In the genomic region with DNA sequence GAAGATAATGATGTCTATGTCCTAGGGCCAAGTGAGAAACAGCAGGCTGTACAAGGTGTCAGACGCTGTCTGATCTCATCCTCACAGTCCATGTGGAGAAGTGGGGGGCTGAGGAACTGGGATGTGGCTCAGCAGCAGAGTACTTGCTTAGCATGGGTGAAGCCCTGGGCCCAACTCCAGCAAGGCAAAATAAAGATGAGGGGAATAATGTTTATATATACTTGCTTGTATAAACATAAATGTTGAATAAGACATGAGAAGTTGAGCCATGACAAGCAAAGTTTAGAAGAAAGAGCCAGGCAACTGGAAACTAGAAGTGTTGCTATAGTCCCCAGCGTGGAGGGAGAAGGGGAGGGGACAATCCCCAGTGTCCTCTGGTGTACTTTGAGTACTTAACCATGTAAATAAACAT, we compare ENCODE assay signal across 24 mouse cellular contexts.
DNase-seq lines count a peak whose midpoint lies in the region; ATAC-seq and TF ChIP-seq lines count a peak whose summit lies in the region.
"Had no signal": no experiment of that assay in that cellular context is flagged by ENCODE, and none has a peak within 500 bp of the region (broad histone marks: within the 10 kb centered on the region; RNA-seq: fewer than 3 reads in every experiment).

No protein-coding gene starts in this region.

- no peaks in the 10 kb centered on the region; the same call in 1 of the 2 replicates for H3K36me3 ChIP-seq in forebrain, embryonic 10.5 days (replicated peaks)
- no peaks in the 10 kb centered on the region for H3K36me3 ChIP-seq in forebrain, embryonic 12.5 days (replicated peaks)
- no peaks in the 10 kb centered on the region for H3K36me3 ChIP-seq in intestine, embryonic 16.5 days (ENCODE audit: control insufficient read depth, insufficient read depth, low read length)
- H3K36me3 ChIP-seq in intestine, postnatal 0 days (ENCODE audit: control insufficient read depth, insufficient read depth), result no peaks in the 10 kb centered on the region
- no peaks in the 10 kb centered on the region for H3K36me3 ChIP-seq in lung, embryonic 15.5 days
- H3K36me3 ChIP-seq in stomach, postnatal 0 days (ENCODE audit: control insufficient read depth, insufficient read depth, low read length), result no peaks in the 10 kb centered on the region
- H3K36me3 ChIP-seq: embryonic facial prominence, embryonic 15.5 days; heart, embryonic 12.5 days; hindbrain, embryonic 12.5 days; liver, embryonic 13.5 days; neural tube, embryonic 15.5 days had no signal

- DNase-seq in forebrain, embryonic 10.5 days (ENCODE audit: extremely low spot score, low spot score), result no peak
- DNase-seq in lung, postnatal 14 days, result no peak
- DNase-seq in stomach, postnatal 0 days (ENCODE audit: low spot score), result no peak
- DNase-seq in cerebellum, postnatal 36 days, result no peak
- DNase-seq: adrenal gland, postnatal 10 days; cerebellum, adult 2 months; cerebellum, postnatal 25 days; gastrocnemius, postnatal 14 days; heart, adult 11 months; heart, postnatal 14 days; kidney, adult 2 months; kidney, postnatal 14 days; layer of hippocampus, postnatal 36 days; liver, embryonic 13.5 days; right cerebral cortex, adult 18-20 months had no signal

- no peak for TF ChIP-seq CTCF in intestine, postnatal 0 days (IDR thresholded peaks at IDR 0.05; ENCODE audit: low read depth)
- no peak for TF ChIP-seq CTCF in stomach, postnatal 0 days (IDR thresholded peaks at IDR 0.05; ENCODE audit: low read depth)

- WGBS in forebrain, embryonic 10.5 days, result 81% methylated on average over 2 of the region's 2 CpGs
- WGBS in forebrain, embryonic 12.5 days, result 81% methylated on average over 2 of the region's 2 CpGs
- WGBS in intestine, embryonic 16.5 days, result 44% methylated on average over 2 of the region's 2 CpGs
- 62% methylated on average over 2 of the region's 2 CpGs for WGBS in intestine, postnatal 0 days
- 36% methylated on average over 2 of the region's 2 CpGs for WGBS in lung, embryonic 15.5 days
- WGBS in stomach, postnatal 0 days, result 44% methylated on average over 2 of the region's 2 CpGs

- no peak overlapping the region for H3K9ac ChIP-seq in forebrain, embryonic 12.5 days
- no peak overlapping the region for H3K9ac ChIP-seq in intestine, embryonic 16.5 days (ENCODE audit: low read depth, low read length)
- H3K9ac ChIP-seq in intestine, postnatal 0 days (ENCODE audit: low read depth, low read length), result no peak overlapping the region
- H3K9ac ChIP-seq in lung, embryonic 15.5 days, result no peak overlapping the region
- H3K9ac ChIP-seq in stomach, postnatal 0 days (ENCODE audit: low read length), result no peak overlapping the region
- H3K9ac ChIP-seq: embryonic facial prominence, embryonic 15.5 days; heart, embryonic 12.5 days; hindbrain, embryonic 12.5 days; liver, embryonic 13.5 days; neural tube, embryonic 15.5 days had no signal

- H3K4me2 ChIP-seq in forebrain, embryonic 12.5 days, result no peak overlapping the region
- H3K4me2 ChIP-seq in intestine, embryonic 16.5 days (ENCODE audit: low read depth, low read length), result no peak overlapping the region
- H3K4me2 ChIP-seq in intestine, postnatal 0 days (replicated peaks; ENCODE audit: low read depth), result no peak overlapping the region
- H3K4me2 ChIP-seq in lung, embryonic 15.5 days, result 0 out of 2 replicates have a peak overlapping the region, but pooled peaks have one; percentile 7
- no peak overlapping the region for H3K4me2 ChIP-seq in stomach, postnatal 0 days (replicated peaks; ENCODE audit: low read depth)
- H3K4me2 ChIP-seq: embryonic facial prominence, embryonic 15.5 days; heart, embryonic 12.5 days; hindbrain, embryonic 12.5 days; liver, embryonic 13.5 days; midbrain, embryonic 11.5 days; neural tube, embryonic 15.5 days had no signal

- no peak overlapping the region for H3K4me3 ChIP-seq in forebrain, embryonic 10.5 days
- H3K4me3 ChIP-seq in forebrain, embryonic 12.5 days (replicated peaks), result no peak overlapping the region
- H3K4me3 ChIP-seq in intestine, embryonic 16.5 days (ENCODE audit: low read length), result no peak overlapping the region
- H3K4me3 ChIP-seq in intestine, postnatal 0 days (ENCODE audit: low read depth, low read length), result no peak overlapping the region
- no peak overlapping the region for H3K4me3 ChIP-seq in lung, embryonic 15.5 days
- H3K4me3 ChIP-seq in stomach, postnatal 0 days (ENCODE audit: low read depth, low read length), result no peak overlapping the region
- H3K4me3 ChIP-seq: embryonic facial prominence, embryonic 15.5 days; heart, embryonic 12.5 days; hindbrain, embryonic 12.5 days; liver, embryonic 13.5 days; neural tube, embryonic 15.5 days had no signal

- H3K4me1 ChIP-seq in forebrain, embryonic 10.5 days, result peaks cover 63% of the 10 kb centered on the region
- peaks cover 49% of the 10 kb centered on the region for H3K4me1 ChIP-seq in forebrain, embryonic 12.5 days
- peaks cover 33% of the 10 kb centered on the region for H3K4me1 ChIP-seq in intestine, embryonic 16.5 days (ENCODE audit: control insufficient read depth, insufficient read depth, low read length)
- 0 out of 2 replicates have a peak, but pooled peaks cover 7% of the 10 kb centered on the region for H3K4me1 ChIP-seq in intestine, postnatal 0 days (replicated peaks; ENCODE audit: control insufficient read depth, insufficient read depth, low read length)
- peaks cover 52% of the 10 kb centered on the region for H3K4me1 ChIP-seq in lung, embryonic 15.5 days
- H3K4me1 ChIP-seq in stomach, postnatal 0 days (replicated peaks; ENCODE audit: control insufficient read depth, insufficient read depth), result 0 out of 2 replicates have a peak, but pooled peaks cover 4% of the 10 kb centered on the region

- no peaks in the 10 kb centered on the region for H3K27me3 ChIP-seq in forebrain, embryonic 10.5 days (ENCODE audit: poor library complexity, severe bottlenecking)
- no peaks in the 10 kb centered on the region for H3K27me3 ChIP-seq in forebrain, embryonic 12.5 days
- H3K27me3 ChIP-seq in intestine, embryonic 16.5 days (replicated peaks; ENCODE audit: control insufficient read depth, insufficient read depth, low read length), result no peaks in the 10 kb centered on the region
- no peaks in the 10 kb centered on the region for H3K27me3 ChIP-seq in intestine, postnatal 0 days (replicated peaks; ENCODE audit: control insufficient read depth, insufficient read depth, low read length)
- no peaks in the 10 kb centered on the region for H3K27me3 ChIP-seq in lung, embryonic 15.5 days
- H3K27me3 ChIP-seq in stomach, postnatal 0 days (ENCODE audit: control insufficient read depth, insufficient read depth, low read length), result no peaks in the 10 kb centered on the region
- H3K27me3 ChIP-seq: embryonic facial prominence, embryonic 15.5 days; heart, embryonic 12.5 days; hindbrain, embryonic 12.5 days; neural tube, embryonic 15.5 days had no signal

- H3K27ac ChIP-seq in forebrain, embryonic 10.5 days, result peak overlapping the region; percentile 42; the same call in 1 of the 2 replicates
- no peak overlapping the region for H3K27ac ChIP-seq in forebrain, embryonic 12.5 days
- H3K27ac ChIP-seq in intestine, embryonic 16.5 days (ENCODE audit: low read length), result no peak overlapping the region
- no peak overlapping the region for H3K27ac ChIP-seq in intestine, postnatal 0 days (ENCODE audit: low read depth, low read length)
- H3K27ac ChIP-seq in lung, embryonic 15.5 days, result peak overlapping the region; percentile 81
- 0 out of 2 replicates have a peak overlapping the region, but pooled peaks have one; percentile 30 for H3K27ac ChIP-seq in stomach, postnatal 0 days (replicated peaks)
- H3K27ac ChIP-seq: embryonic facial prominence, embryonic 15.5 days; liver, embryonic 13.5 days; neural tube, embryonic 15.5 days had no signal

- TF ChIP-seq EP300 in stomach, postnatal 0 days (optimal IDR thresholded peaks at IDR 0.05), result no peak

- ATAC-seq in forebrain, embryonic 12.5 days (ENCODE audit: low FRiP score), result no peak
- peak; percentile 30 for ATAC-seq in intestine, embryonic 16.5 days
- no peak for ATAC-seq in intestine, postnatal 0 days
- ATAC-seq in lung, embryonic 15.5 days (ENCODE audit: borderline replicate concordance, extremely low read depth, low FRiP score, low TSS enrichment), result peak; percentile 77
- no peak for ATAC-seq in stomach, postnatal 0 days (ENCODE audit: low FRiP score, low TSS enrichment)

- no peaks in the 10 kb centered on the region for H3K9me3 ChIP-seq in forebrain, embryonic 10.5 days
- H3K9me3 ChIP-seq in forebrain, embryonic 12.5 days, result no peaks in the 10 kb centered on the region
- no peaks in the 10 kb centered on the region for H3K9me3 ChIP-seq in intestine, embryonic 16.5 days (ENCODE audit: control insufficient read depth, low read length)
- H3K9me3 ChIP-seq in intestine, postnatal 0 days (ENCODE audit: control insufficient read depth), result no peaks in the 10 kb centered on the region
- H3K9me3 ChIP-seq in lung, embryonic 15.5 days, result no peaks in the 10 kb centered on the region
- H3K9me3 ChIP-seq in stomach, postnatal 0 days (ENCODE audit: control insufficient read depth, low read length), result no peaks in the 10 kb centered on the region
- H3K9me3 ChIP-seq: embryonic facial prominence, embryonic 15.5 days; heart, embryonic 12.5 days; hindbrain, embryonic 12.5 days; liver, embryonic 13.5 days; neural tube, embryonic 15.5 days had no signal

Comparison
In these comparisons a context has a peak if more than half of its experiments do, and no peak if none do; other contexts are left out.
1. H3K27ac ChIP-seq: peak in forebrain, embryonic 10.5 days (single experiment), lung, embryonic 15.5 days (single experiment) and stomach, postnatal 0 days (single experiment); none in forebrain, embryonic 12.5 days (single experiment), intestine, embryonic 16.5 days (single experiment) and intestine, postnatal 0 days (single experiment).
2. ATAC-seq: peak in intestine, embryonic 16.5 days (single experiment) and lung, embryonic 15.5 days (single experiment); none in forebrain, embryonic 12.5 days (single experiment), intestine, postnatal 0 days (single experiment) and stomach, postnatal 0 days (single experiment).